Mouse (Mus musculus): ENCODE results near the gene Acaca. TPM values are rescaled to one million over a fixed set of nuclear protein-coding genes. Genes with fewer than 3 reads are reported as not detected.

Gene Acaca
- polyA plus RNA-seq, 1 experiment from 2014 or later, result 21.8 TPM

GRCm38 (mm10) chr11:84268068-84268467 lies 138.6 kb downstream of the Acaca start:
- no peaks in the 10 kb centered on the region for H3K27me3 ChIP-seq (ENCODE audit: control insufficient read depth, insufficient read depth, low read length)
- H3K4me2 ChIP-seq (ENCODE audit: low read depth, severe bottlenecking), result no peak overlapping the region
- H3K4me3 ChIP-seq (ENCODE audit: low read depth, low read length), result no peak overlapping the region
- no peaks in the 10 kb centered on the region for H3K9me3 ChIP-seq (ENCODE audit: control insufficient read depth, low read length)
- peaks cover 8% of the 10 kb centered on the region; the same call in 1 of the 2 replicates for H3K36me3 ChIP-seq (ENCODE audit: control insufficient read depth, insufficient read depth, low read length)
- no peak overlapping the region for H3K27ac ChIP-seq (replicated peaks; ENCODE audit: low read depth, low read length)
- no peak for DNase-seq (ENCODE audit: low spot score)
- no peaks in the 10 kb centered on the region for H3K4me1 ChIP-seq (ENCODE audit: control insufficient read depth, insufficient read depth, low read length)
- no peak for ATAC-seq (ENCODE audit: insufficient number of reproducible peaks, low FRiP score, low TSS enrichment, low read depth)
- H3K9ac ChIP-seq (ENCODE audit: low read length), result no peak overlapping the region

GRCm38 (mm10) chr11:84270511-84270910 lies 141.0 kb downstream of the Acaca start:
- Histone ChIP-seq H3K9ac (ENCODE audit: low read length) (no peak overlapping the region), H3K9me3 (ENCODE audit: control insufficient read depth, low read length) (no peaks in the 10 kb centered on the region), H3K4me1 (ENCODE audit: control insufficient read depth, insufficient read depth, low read length) (no peaks in the 10 kb centered on the region), H3K36me3 (ENCODE audit: control insufficient read depth, insufficient read depth, low read length) (peaks cover 8% of the 10 kb centered on the region; the same call in 1 of the 2 replicates), H3K27ac (replicated peaks; ENCODE audit: low read depth, low read length) (no peak overlapping the region), H3K4me3 (ENCODE audit: low read depth, low read length) (no peak overlapping the region), H3K27me3 (ENCODE audit: control insufficient read depth, insufficient read depth, low read length) (no peaks in the 10 kb centered on the region), H3K4me2 (ENCODE audit: low read depth, severe bottlenecking) (no peak overlapping the region)
- WGBS, result 86% methylated on average over 3 of the region's 3 CpGs
- ATAC-seq (ENCODE audit: insufficient number of reproducible peaks, low FRiP score, low TSS enrichment, low read depth) (no peak), DNase-seq (ENCODE audit: low spot score) (no peak)

- 78% methylated on average over 10 of the region's 10 CpGs for WGBS
- no peak overlapping the region for H3K4me2 ChIP-seq (ENCODE audit: low read depth, severe bottlenecking)
- ATAC-seq (ENCODE audit: insufficient number of reproducible peaks, low FRiP score, low TSS enrichment, low read depth) (no peak), DNase-seq (ENCODE audit: low spot score) (no peak)
- H3K27ac ChIP-seq (replicated peaks; ENCODE audit: low read depth, low read length), result no peak overlapping the region
- no peaks in the 10 kb centered on the region for H3K4me1 ChIP-seq (ENCODE audit: control insufficient read depth, insufficient read depth, low read length)
- H3K27me3 ChIP-seq (ENCODE audit: control insufficient read depth, insufficient read depth, low read length), result no peaks in the 10 kb centered on the region
- H3K9ac ChIP-seq (ENCODE audit: low read length), result no peak overlapping the region
- H3K9me3 ChIP-seq (ENCODE audit: control insufficient read depth, low read length), result no peaks in the 10 kb centered on the region
- H3K4me3 ChIP-seq (ENCODE audit: low read depth, low read length), result no peak overlapping the region
- peaks cover 8% of the 10 kb centered on the region for H3K36me3 ChIP-seq (ENCODE audit: control insufficient read depth, insufficient read depth, low read length)
Observed at GRCm38 (mm10) chr11:84271948-84272347, 142.5 kb downstream of the Acaca start.

- Histone ChIP-seq H3K27ac (replicated peaks; ENCODE audit: low read depth, low read length) (no peak overlapping the region), H3K9ac (ENCODE audit: low read length) (no peak overlapping the region), H3K4me1 (ENCODE audit: control insufficient read depth, insufficient read depth, low read length) (no peaks in the 10 kb centered on the region), H3K36me3 (ENCODE audit: control insufficient read depth, insufficient read depth, low read length) (peaks cover 7% of the 10 kb centered on the region), H3K9me3 (ENCODE audit: control insufficient read depth, low read length) (no peaks in the 10 kb centered on the region), H3K4me3 (ENCODE audit: low read depth, low read length) (no peak overlapping the region), H3K4me2 (ENCODE audit: low read depth, severe bottlenecking) (no peak overlapping the region), H3K27me3 (ENCODE audit: control insufficient read depth, insufficient read depth, low read length) (no peaks in the 10 kb centered on the region)
- ATAC-seq (ENCODE audit: insufficient number of reproducible peaks, low FRiP score, low TSS enrichment, low read depth) (no peak), DNase-seq (ENCODE audit: low spot score) (no peak)
- WGBS, result 80% methylated on average over 3 of the region's 3 CpGs
Observed at GRCm38 (mm10) chr11:84272574-84272973, 143.1 kb downstream of the Acaca start.

- 82% methylated on average over 5 of the region's 5 CpGs for WGBS
- DNase-seq (ENCODE audit: low spot score) (no peak), ATAC-seq (ENCODE audit: insufficient number of reproducible peaks, low FRiP score, low TSS enrichment, low read depth) (no peak)
- Histone ChIP-seq H3K9me3 (ENCODE audit: control insufficient read depth, low read length) (no peaks in the 10 kb centered on the region), H3K4me2 (ENCODE audit: low read depth, severe bottlenecking) (no peak overlapping the region), H3K36me3 (ENCODE audit: control insufficient read depth, insufficient read depth, low read length) (peaks cover 7% of the 10 kb centered on the region), H3K27ac (replicated peaks; ENCODE audit: low read depth, low read length) (no peak overlapping the region), H3K4me1 (ENCODE audit: control insufficient read depth, insufficient read depth, low read length) (no peaks in the 10 kb centered on the region), H3K4me3 (ENCODE audit: low read depth, low read length) (no peak overlapping the region), H3K9ac (ENCODE audit: low read length) (no peak overlapping the region), H3K27me3 (ENCODE audit: control insufficient read depth, insufficient read depth, low read length) (no peaks in the 10 kb centered on the region)
Observed at GRCm38 (mm10) chr11:84276979-84277378, 147.5 kb downstream of the Acaca start.

- Histone ChIP-seq H3K27me3 (ENCODE audit: control insufficient read depth, insufficient read depth, low read length) (no peaks in the 10 kb centered on the region), H3K27ac (replicated peaks; ENCODE audit: low read depth, low read length) (no peak overlapping the region), H3K4me2 (ENCODE audit: low read depth, severe bottlenecking) (no peak overlapping the region), H3K36me3 (ENCODE audit: control insufficient read depth, insufficient read depth, low read length) (peaks cover 3% of the 10 kb centered on the region), H3K4me1 (ENCODE audit: control insufficient read depth, insufficient read depth, low read length) (no peaks in the 10 kb centered on the region), H3K9ac (ENCODE audit: low read length) (no peak overlapping the region), H3K4me3 (ENCODE audit: low read depth, low read length) (no peak overlapping the region), H3K9me3 (ENCODE audit: control insufficient read depth, low read length) (no peaks in the 10 kb centered on the region)
- ATAC-seq (ENCODE audit: insufficient number of reproducible peaks, low FRiP score, low TSS enrichment, low read depth) (no peak), DNase-seq (ENCODE audit: low spot score) (no peak)
- WGBS, result 88% methylated on average over 5 of the region's 5 CpGs
Observed at GRCm38 (mm10) chr11:84281280-84281679, 151.8 kb downstream of the Acaca start.

- H3K9me3 ChIP-seq (ENCODE audit: control insufficient read depth, low read length), result no peaks in the 10 kb centered on the region
- DNase-seq (ENCODE audit: low spot score), result no peak
- H3K27me3 ChIP-seq (ENCODE audit: control insufficient read depth, insufficient read depth, low read length), result no peaks in the 10 kb centered on the region
- 93% methylated on average over 7 of the region's 7 CpGs for WGBS
- H3K4me2 ChIP-seq (ENCODE audit: low read depth, severe bottlenecking), result no peak overlapping the region
- no peak overlapping the region for H3K27ac ChIP-seq (replicated peaks; ENCODE audit: low read depth, low read length)
- no peak overlapping the region for H3K9ac ChIP-seq (ENCODE audit: low read length)
- no peak overlapping the region for H3K4me3 ChIP-seq (ENCODE audit: low read depth, low read length)
- H3K36me3 ChIP-seq (ENCODE audit: control insufficient read depth, insufficient read depth, low read length), result peaks cover 3% of the 10 kb centered on the region; the same call in 1 of the 2 replicates
- no peak for ATAC-seq (ENCODE audit: insufficient number of reproducible peaks, low FRiP score, low TSS enrichment, low read depth)
- H3K4me1 ChIP-seq (ENCODE audit: control insufficient read depth, insufficient read depth, low read length), result no peaks in the 10 kb centered on the region
Observed at GRCm38 (mm10) chr11:84282944-84283703, 153.7 kb downstream of the Acaca start.

- no peaks in the 10 kb centered on the region for H3K27me3 ChIP-seq (ENCODE audit: control insufficient read depth, insufficient read depth, low read length)
- no peaks in the 10 kb centered on the region for H3K9me3 ChIP-seq (ENCODE audit: control insufficient read depth, low read length)
- H3K36me3 ChIP-seq (ENCODE audit: control insufficient read depth, insufficient read depth, low read length), result no peaks in the 10 kb centered on the region; the same call in 1 of the 2 replicates
- no peak overlapping the region for H3K4me2 ChIP-seq (ENCODE audit: low read depth, severe bottlenecking)
- no peak overlapping the region for H3K4me3 ChIP-seq (ENCODE audit: low read depth, low read length)
- H3K9ac ChIP-seq (ENCODE audit: low read length), result no peak overlapping the region
- H3K4me1 ChIP-seq (ENCODE audit: control insufficient read depth, insufficient read depth, low read length), result no peaks in the 10 kb centered on the region
- DNase-seq (ENCODE audit: low spot score), result no peak
- no peak for ATAC-seq (ENCODE audit: insufficient number of reproducible peaks, low FRiP score, low TSS enrichment, low read depth)
- no peak overlapping the region for H3K27ac ChIP-seq (replicated peaks; ENCODE audit: low read depth, low read length)
- 79% methylated on average over 3 of the region's 3 CpGs for WGBS
Observed at GRCm38 (mm10) chr11:84290781-84291180, 161.3 kb downstream of the Acaca start.

- Histone ChIP-seq H3K4me2 (ENCODE audit: low read depth, severe bottlenecking) (no peak overlapping the region), H3K27ac (replicated peaks; ENCODE audit: low read depth, low read length) (no peak overlapping the region), H3K36me3 (ENCODE audit: control insufficient read depth, insufficient read depth, low read length) (no peaks in the 10 kb centered on the region; the same call in 1 of the 2 replicates), H3K9ac (ENCODE audit: low read length) (no peak overlapping the region), H3K4me3 (ENCODE audit: low read depth, low read length) (no peak overlapping the region), H3K4me1 (ENCODE audit: control insufficient read depth, insufficient read depth, low read length) (no peaks in the 10 kb centered on the region), H3K27me3 (ENCODE audit: control insufficient read depth, insufficient read depth, low read length) (no peaks in the 10 kb centered on the region), H3K9me3 (ENCODE audit: control insufficient read depth, low read length) (no peaks in the 10 kb centered on the region)
- ATAC-seq (ENCODE audit: insufficient number of reproducible peaks, low FRiP score, low TSS enrichment, low read depth) (no peak), DNase-seq (ENCODE audit: low spot score) (no peak)
- WGBS, result 87% methylated on average over 3 of the region's 3 CpGs
Observed at GRCm38 (mm10) chr11:84292532-84292931, 163.1 kb downstream of the Acaca start.

Data from limb, embryonic 11.5 days (tissue).